Mouse (Mus musculus) ES-E14 (cell line): ENCODE measurements around the gene Rsrp1.

Source experiments
- CHD2 ChIP-seq: IDR thresholded peaks from 2 replicates; pipeline ENCODE4 v1.6.1; 2014; ENCODE audit warnings: mild to moderate bottlenecking, low read depth, low read length, inconsistent platforms
- HCFC1 ChIP-seq: IDR thresholded peaks from 2 replicates; pipeline ENCODE4 v1.6.1; 2012; ENCODE audit warnings: low read length, inconsistent platforms, borderline replicate concordance; ENCODE audit not compliant: insufficient read depth

- TF ChIP-seq CHD2 (no peak), HCFC1 (no peak)
These were observed 4.5 kb downstream of the Rsrp1 start for GRCm38 (mm10) chr4:134927815-134928463.
